Mouse (Mus musculus) MEL (cell line): ENCODE results near the gene Cblc. TPM values are rescaled to one million over a fixed set of nuclear protein-coding genes. Genes with fewer than 3 reads are reported as not detected.

Experiments
- DNase-seq: peaks from one replicate; pipeline ENCODE4 v3.0.0; 2011; ENCODE audit warnings: low read depth, low spot score
- H3K27ac ChIP-seq: 2 replicates; pipeline ENCODE4 v1.5.1; 2012; ENCODE audit warnings: low read depth, mild to moderate bottlenecking, control low read depth, low read length, moderate library complexity; ENCODE audit not compliant: control insufficient read depth
- H3K27me3 ChIP-seq, 2 experiments: fragments of 150-350 bp in 1 of 2; sonication (generic) in 1 of 2; 2 replicates each; pipeline ENCODE4 v1.6.1; 2012; ENCODE audit warnings: low read length in 2 of 2, mild to moderate bottlenecking in 2 of 2, improper control_type of control experiment in 1 of 2, moderate library complexity in 1 of 2; ENCODE audit not compliant: insufficient read depth in 2 of 2, control insufficient read depth in 1 of 2
- H3K36me3 ChIP-seq, 2 experiments: 2 replicates each; pipeline ENCODE4 v1.6.1; 2012 to 2014; ENCODE audit warnings: low read length in 2 of 2, improper control_type of control experiment in 1 of 2, inconsistent platforms in 1 of 2, mild to moderate bottlenecking in 1 of 2; ENCODE audit not compliant: insufficient read depth in 2 of 2, control insufficient read depth in 1 of 2
- H3K4me1 ChIP-seq, 2 experiments: fragments of 150-350 bp in 1 of 2; sonication (generic) in 1 of 2; 2 replicates each; pipeline ENCODE4 v1.6.1; 2012; ENCODE audit warnings: low read length in 2 of 2, improper control_type of control experiment in 1 of 2, mild to moderate bottlenecking in 1 of 2; ENCODE audit not compliant: insufficient read depth in 2 of 2, control insufficient read depth in 1 of 2
- H3K4me3 ChIP-seq, 2 experiments: fragments of 150-350 bp in 1 of 2; sonication (generic) in 1 of 2; 2 replicates each; pipeline ENCODE4 v1.5.1; 2012; ENCODE audit warnings: low read depth in 2 of 2, low read length in 2 of 2, mild to moderate bottlenecking in 2 of 2, moderate library complexity in 2 of 2, control low read depth in 1 of 2, improper control_type of control experiment in 1 of 2; ENCODE audit not compliant: control insufficient read depth in 1 of 2, insufficient read depth in 1 of 2
- H3K79me2 ChIP-seq: 2 replicates; pipeline ENCODE4 v1.6.1; 2012; ENCODE audit warnings: mild to moderate bottlenecking, low read length, moderate library complexity; ENCODE audit not compliant: control insufficient read depth, poor library complexity, insufficient read depth
- H3K9ac ChIP-seq: 2 replicates; pipeline ENCODE4 v1.6.1; 2012; ENCODE audit warnings: low read depth, mild to moderate bottlenecking, control low read depth, low read length, moderate library complexity; ENCODE audit not compliant: control insufficient read depth, poor library complexity, severe bottlenecking
- H3K9me3 ChIP-seq: fragments of 150-350 bp; sonication (generic); replicated peaks from 2 replicates; pipeline ENCODE4 v1.6.1; 2012; ENCODE audit warnings: mild to moderate bottlenecking, low read length, improper control_type of control experiment, moderate library complexity; ENCODE audit not compliant: insufficient read depth
- BHLHE40 ChIP-seq: IDR thresholded peaks from 2 replicates; pipeline ENCODE4 v1.6.1; 2012; ENCODE audit warnings: low read depth, mild to moderate bottlenecking, inconsistent platforms, low read length, improper control_type of control experiment, borderline replicate concordance
- CHD1 ChIP-seq: IDR thresholded peaks from 2 replicates; pipeline ENCODE4 v1.6.1; 2012; ENCODE audit warnings: low read depth, mild to moderate bottlenecking, inconsistent platforms, low read length, improper control_type of control experiment
- CTCF ChIP-seq, 3 experiments: IDR thresholded peaks in 2 of 3; conservative IDR thresholded peaks in 1 of 3; 2 replicates each; pipeline ENCODE4 v1.5.1; 2011 to 2012; ENCODE audit warnings: low read length in 3 of 3, low read depth in 2 of 3, mild to moderate bottlenecking in 2 of 3, improper control_type of control experiment in 1 of 3, inconsistent platforms in 1 of 3, mixed read lengths in 1 of 3, moderate library complexity in 1 of 3; ENCODE audit not compliant: control insufficient read depth in 1 of 3, insufficient read depth in 1 of 3, poor library complexity in 1 of 3, severe bottlenecking in 1 of 3
- ETS1 ChIP-seq: IDR thresholded peaks from 2 replicates; pipeline ENCODE4 v1.6.1; 2012; ENCODE audit warnings: low read depth, mild to moderate bottlenecking, inconsistent platforms, low read length, improper control_type of control experiment, moderate library complexity
- MAFK ChIP-seq: IDR thresholded peaks from 2 replicates; pipeline ENCODE4 v1.6.1; 2011; ENCODE audit warnings: low read depth, mild to moderate bottlenecking, low read length, improper control_type of control experiment, borderline replicate concordance
- RAD21 ChIP-seq: IDR thresholded peaks from 2 replicates; pipeline ENCODE4 v1.6.1; 2011; ENCODE audit warnings: mild to moderate bottlenecking, low read depth, low read length, improper control_type of control experiment
- RCOR1 ChIP-seq: IDR thresholded peaks from 2 replicates; pipeline ENCODE4 v1.6.1; 2012; ENCODE audit warnings: low read depth, mild to moderate bottlenecking, inconsistent platforms, low read length, improper control_type of control experiment
- TBP ChIP-seq: IDR thresholded peaks from 2 replicates; pipeline ENCODE4 v1.8.0; 2011; ENCODE audit warnings: low read depth, low read length, improper control_type of control experiment
- UBTF ChIP-seq: IDR thresholded peaks from 2 replicates; pipeline ENCODE4 v1.6.1; 2012; ENCODE audit warnings: low read depth, mild to moderate bottlenecking, inconsistent platforms, low read length, improper control_type of control experiment, moderate library complexity, borderline replicate concordance; ENCODE audit not compliant: insufficient read depth
- ZC3H11A ChIP-seq: IDR thresholded peaks from 2 replicates; pipeline ENCODE4 v1.6.1; 2012; ENCODE audit warnings: low read depth, mild to moderate bottlenecking, inconsistent platforms, low read length, improper control_type of control experiment
- ZNF384 ChIP-seq: IDR thresholded peaks from 2 replicates; pipeline ENCODE4 v1.6.1; 2012; ENCODE audit warnings: low read depth, mild to moderate bottlenecking, inconsistent platforms, low read length, improper control_type of control experiment
- polyA plus RNA-seq, 2 experiments: library from polyadenylated mRNA; stranded (reverse) in 1 of 2; unstranded in 1 of 2; fragments of >175 nt in 1 of 2; fragments of >200 nt in 1 of 2; gene quantifications; 2 replicates each; pipeline versions ENCODE4 v1.2.1 to v1.2.4; 2012; ENCODE audit warnings: low replicate concordance in 2 of 2, low read depth in 1 of 2; ENCODE audit not compliant: insufficient read length in 2 of 2, insufficient read depth in 1 of 2, missing spikeins in 1 of 2
- total RNA-seq: library from RNA; depleted of rRNA; stranded (reverse); fragments of 300-350 nt; gene quantifications from 2 replicates; pipeline ENCODE4 v1.2.3, GENCODE M21; 2012

The Cblc gene
- total and polyA plus RNA-seq, 3 experiments: not detected

DNA sequence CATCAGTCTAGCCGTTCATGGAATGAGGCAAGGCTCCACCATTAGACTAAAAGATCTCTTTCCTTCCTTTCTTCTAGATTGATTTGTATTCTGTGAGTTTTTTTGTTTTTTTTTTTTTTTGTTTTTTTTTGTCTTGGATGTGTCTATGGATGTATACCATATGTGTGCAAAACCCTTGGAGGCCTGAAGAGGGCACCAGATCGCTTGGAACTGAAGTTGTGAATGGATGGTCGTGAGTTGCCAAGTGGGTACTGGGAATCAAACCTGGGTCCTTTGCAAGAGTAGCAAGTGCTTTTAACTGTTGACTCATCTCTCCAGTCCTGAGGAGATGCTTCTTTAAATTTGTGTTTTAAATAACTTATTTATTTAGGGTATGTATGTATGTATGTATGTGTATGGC is 37.4 kb upstream of the Cblc start:
- TF ChIP-seq UBTF: no peak
- 0 out of 2 replicates have a peak, but pooled peaks have one; percentile 42 for TF ChIP-seq ZNF384
- no peak for TF ChIP-seq CHD1
- peak; percentile 52 to 56 (median 54) for TF ChIP-seq CTCF (IDR thresholded peaks at IDR 0.05 in 2 of 3, conservative IDR thresholded peaks at IDR 0.05 in 1 of 3; ENCODE audit: control insufficient read depth in 1 of 3, insufficient read depth in 1 of 3, low read depth in 2 of 3, low read length in 3 of 3, poor library complexity in 1 of 3, severe bottlenecking in 1 of 3)
- TF ChIP-seq BHLHE40: no peak
- no peak for TF ChIP-seq MAFK
- no peak for TF ChIP-seq ZC3H11A
- TF ChIP-seq RAD21: peak; percentile 29
- Histone ChIP-seq H3K9me3 (no peaks in the 10 kb centered on the region), H3K4me3 (no peak overlapping the region), H3K36me3 (peaks cover 0 to 4% of the 10 kb centered on the region in 2 experiments; a peak in 1 of 4 replicates), H3K27ac (no peak overlapping the region), H3K79me2 (no peaks in the 10 kb centered on the region), H3K27me3 (no peaks in the 10 kb centered on the region), H3K4me1 (peaks cover 0 to 10% of the 10 kb centered on the region in 2 experiments; a peak in 3 of 4 replicates), H3K9ac (no peak overlapping the region)
- DNase-seq: peak; percentile 58

DNA sequence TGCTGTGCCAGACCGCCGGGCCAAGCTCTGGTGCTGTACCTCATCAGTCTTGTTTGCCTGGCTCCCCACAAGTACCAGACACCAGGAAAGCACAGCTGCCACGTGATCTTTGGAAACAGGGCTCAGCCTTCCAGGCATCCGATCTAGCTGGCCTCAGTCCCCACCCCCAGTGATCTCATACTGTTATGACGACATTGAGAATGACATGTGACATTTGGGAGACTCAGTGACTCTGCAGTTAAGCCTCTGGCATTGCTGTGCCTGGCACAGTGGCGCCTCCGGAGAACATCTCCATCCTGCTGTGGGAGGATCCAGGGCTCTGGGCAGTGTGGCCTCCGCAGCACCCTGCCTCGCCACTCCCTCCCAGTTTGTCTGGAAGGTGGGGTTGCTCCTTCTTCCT is 35.2 kb upstream of the Cblc start:
- Histone ChIP-seq H3K9me3 (no peaks in the 10 kb centered on the region), H3K79me2 (no peaks in the 10 kb centered on the region), H3K4me3 (no peak overlapping the region), H3K27ac (no peak overlapping the region), H3K27me3 (no peaks in the 10 kb centered on the region), H3K36me3 (peaks cover 0 to 4% of the 10 kb centered on the region in 2 experiments; a peak in 1 of 4 replicates), H3K9ac (no peak overlapping the region), H3K4me1 (peaks cover 0 to 10% of the 10 kb centered on the region in 2 experiments; a peak in 3 of 4 replicates)
- DNase-seq: no peak
- no peak for TF ChIP-seq TBP
- no peak for TF ChIP-seq CTCF (IDR thresholded peaks at IDR 0.05 in 2 of 3, conservative IDR thresholded peaks at IDR 0.05 in 1 of 3; ENCODE audit: control insufficient read depth in 1 of 3, insufficient read depth in 1 of 3, low read depth in 2 of 3, low read length in 3 of 3, poor library complexity in 1 of 3, severe bottlenecking in 1 of 3)

DNA sequence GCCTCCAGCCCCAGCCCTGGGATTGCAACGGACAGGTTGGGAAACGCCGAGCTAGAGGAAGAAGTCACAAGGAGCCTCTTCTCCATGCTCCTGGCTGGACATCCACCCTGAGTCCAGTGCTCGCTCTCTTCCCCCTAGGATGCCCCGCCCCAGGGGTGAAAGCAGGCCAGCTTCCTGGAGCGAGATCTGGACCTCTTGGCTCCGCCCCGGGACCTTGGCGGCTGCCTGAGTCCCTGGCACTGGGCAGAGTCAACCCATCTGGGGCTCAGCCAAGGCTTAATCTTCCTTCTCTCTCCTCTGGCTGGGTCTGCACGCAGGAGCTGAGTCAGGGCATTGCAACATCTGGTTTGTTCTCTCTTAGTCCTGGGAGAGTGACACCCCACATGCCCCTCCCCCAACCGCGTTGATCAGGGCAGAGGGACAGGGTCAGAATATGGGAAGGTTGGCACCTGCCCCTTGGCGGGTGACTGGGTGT is 34.1 kb upstream of the Cblc start:
- Histone ChIP-seq H3K27me3 (no peaks in the 10 kb centered on the region), H3K27ac (no peak overlapping the region), H3K79me2 (no peaks in the 10 kb centered on the region), H3K9me3 (no peaks in the 10 kb centered on the region), H3K4me3 (peak overlapping the region; percentile 9 to 13; a peak in 2 of 4 replicates), H3K9ac (peak overlapping the region; percentile 41), H3K36me3 (peaks cover 0 to 4% of the 10 kb centered on the region in 2 experiments; a peak in 1 of 4 replicates), H3K4me1 (peaks cover 0 to 10% of the 10 kb centered on the region in 2 experiments; a peak in 3 of 4 replicates)
- peak; percentile 68 for DNase-seq
- TF ChIP-seq ETS1: peak; percentile 68; the same call in 1 of the 2 replicates
- no peak for TF ChIP-seq RCOR1
